Mouse (Mus musculus): ENCODE data around the gene Lyrm9. TPM values are rescaled to one million over a fixed set of nuclear protein-coding genes. Genes with fewer than 3 reads are reported as not detected.

Gene Lyrm9
- polyA plus RNA-seq, 1 experiment from 2014 or later, result 22.1 TPM

DNA sequence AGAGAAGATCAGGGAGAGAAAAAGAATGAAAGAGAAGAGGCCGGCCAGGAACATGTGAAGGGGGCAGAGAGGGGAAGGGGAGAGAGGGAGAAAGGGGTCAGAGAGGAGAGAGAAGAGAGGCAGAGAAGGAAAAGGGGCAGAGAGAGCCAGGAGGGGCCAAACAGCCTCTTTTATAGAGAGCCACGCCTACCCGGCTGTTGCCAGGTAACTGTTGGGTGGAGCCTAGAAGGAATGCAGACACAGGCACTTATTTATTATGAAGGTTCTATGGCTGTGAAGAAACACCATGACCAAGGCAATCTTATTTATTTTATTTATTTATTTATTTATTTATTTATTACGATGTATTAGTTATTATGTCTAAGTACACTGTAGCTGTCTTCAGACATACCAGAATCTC, 44.5 kb downstream of the Lyrm9 start:
- no peak for DNase-seq (ENCODE audit: low spot score)

DNA sequence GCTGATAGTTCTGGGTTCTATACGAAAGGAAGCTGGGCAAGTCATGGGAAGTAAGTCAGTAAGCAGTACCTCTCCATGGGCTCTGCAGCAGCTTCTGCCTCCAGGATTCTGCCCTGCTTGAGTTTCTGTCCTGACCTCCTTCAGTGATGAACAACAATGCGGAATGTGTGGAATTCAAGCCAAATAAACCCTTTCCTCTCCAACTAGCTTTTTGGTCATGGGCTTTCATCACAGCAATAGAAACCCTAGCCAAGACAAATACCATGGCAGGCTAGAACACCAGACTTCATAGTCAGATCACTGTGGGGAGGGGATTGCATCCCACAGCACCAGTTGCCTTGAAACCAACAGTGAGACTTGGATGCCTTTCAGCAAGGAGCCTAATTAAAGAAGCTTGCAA, 46.4 kb downstream of the Lyrm9 start:
- no peaks in the 10 kb centered on the region for H3K36me3 ChIP-seq (ENCODE audit: control insufficient read depth, insufficient read depth, low read length)
- WGBS, result 61% methylated on average over 2 of the region's 2 CpGs
- no peak overlapping the region for H3K4me3 ChIP-seq (ENCODE audit: low read depth, low read length)
- no peaks in the 10 kb centered on the region for H3K27me3 ChIP-seq (replicated peaks; ENCODE audit: control insufficient read depth, insufficient read depth, low read length)
- no peaks in the 10 kb centered on the region for H3K9me3 ChIP-seq (replicated peaks; ENCODE audit: control insufficient read depth, low read length)
- no peak overlapping the region for H3K9ac ChIP-seq (ENCODE audit: low read length)
- no peak overlapping the region for H3K27ac ChIP-seq (ENCODE audit: low read depth, low read length)
- DNase-seq (ENCODE audit: low spot score), result no peak
- H3K4me2 ChIP-seq (ENCODE audit: low read length), result no peak overlapping the region
- no peaks in the 10 kb centered on the region for H3K4me1 ChIP-seq (ENCODE audit: control insufficient read depth, insufficient read depth, low read length)
- ATAC-seq, result no peak

More for the DNA sequence above, 44.5 kb downstream of the Lyrm9 start:
- no peaks in the 10 kb centered on the region for H3K4me1 ChIP-seq (ENCODE audit: control insufficient read depth, insufficient read depth, low read length)
- 80% methylated on average over 4 of the region's 4 CpGs for WGBS
- H3K9me3 ChIP-seq (replicated peaks; ENCODE audit: control insufficient read depth, low read length), result no peaks in the 10 kb centered on the region
- no peak overlapping the region for H3K27ac ChIP-seq (ENCODE audit: low read depth, low read length)
- H3K4me2 ChIP-seq (ENCODE audit: low read length), result no peak overlapping the region
- H3K36me3 ChIP-seq (ENCODE audit: control insufficient read depth, insufficient read depth, low read length), result no peaks in the 10 kb centered on the region
- no peaks in the 10 kb centered on the region for H3K27me3 ChIP-seq (replicated peaks; ENCODE audit: control insufficient read depth, insufficient read depth, low read length)
- H3K9ac ChIP-seq (ENCODE audit: low read length), result no peak overlapping the region
- ATAC-seq, result no peak
- no peak overlapping the region for H3K4me3 ChIP-seq (ENCODE audit: low read depth, low read length)

DNA sequence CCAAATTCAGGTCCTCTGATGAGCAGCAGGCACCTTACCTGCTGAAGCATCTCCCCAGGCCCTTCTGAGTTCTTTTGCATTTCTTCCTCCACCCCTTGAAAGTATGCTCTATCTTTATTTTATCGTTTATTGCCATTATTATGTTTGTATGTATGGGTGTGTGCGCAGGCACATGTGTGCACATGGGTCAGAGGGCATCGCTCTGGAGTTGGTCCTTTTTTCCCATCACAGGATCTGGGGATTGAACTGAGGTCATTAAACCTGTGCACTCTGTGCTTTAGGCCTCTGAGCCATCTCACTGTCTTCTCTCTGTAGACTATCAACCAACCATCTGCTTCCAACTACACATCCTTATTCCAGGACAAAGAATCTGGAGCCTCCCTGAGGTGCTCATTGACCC, 53.3 kb downstream of the Lyrm9 start:
- WGBS, result 97% methylated on average over 3 of the region's 3 CpGs
- H3K27ac ChIP-seq (ENCODE audit: low read depth, low read length), result no peak overlapping the region
- H3K9me3 ChIP-seq (replicated peaks; ENCODE audit: control insufficient read depth, low read length), result no peaks in the 10 kb centered on the region
- no peak for DNase-seq (ENCODE audit: low spot score)
- no peak overlapping the region for H3K9ac ChIP-seq (ENCODE audit: low read length)
- no peak for ATAC-seq
- H3K27me3 ChIP-seq (replicated peaks; ENCODE audit: control insufficient read depth, insufficient read depth, low read length), result no peaks in the 10 kb centered on the region
- no peak overlapping the region for H3K4me3 ChIP-seq (ENCODE audit: low read depth, low read length)
- no peaks in the 10 kb centered on the region for H3K4me1 ChIP-seq (ENCODE audit: control insufficient read depth, insufficient read depth, low read length)
- no peak overlapping the region for H3K4me2 ChIP-seq (ENCODE audit: low read length)
- no peaks in the 10 kb centered on the region for H3K36me3 ChIP-seq (ENCODE audit: control insufficient read depth, insufficient read depth, low read length)

DNA sequence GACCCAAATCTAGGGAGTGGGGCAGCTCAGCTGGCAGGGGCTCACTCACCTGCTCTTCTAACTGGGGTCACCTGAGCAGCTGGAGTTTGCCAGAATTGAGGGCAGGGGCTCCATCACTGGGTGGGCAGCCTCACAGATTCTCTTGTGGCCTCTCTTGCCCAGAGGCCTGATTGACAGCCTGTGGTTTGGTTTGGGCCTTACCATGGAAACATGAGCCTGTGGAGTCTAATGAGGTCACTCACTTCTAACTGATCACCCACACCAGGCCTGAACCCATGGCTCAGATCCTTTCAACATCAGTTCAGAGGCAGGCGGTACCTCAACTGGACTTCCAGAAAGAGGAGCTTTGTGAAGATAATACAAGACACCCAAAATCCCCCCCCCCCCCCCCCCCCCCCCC, 60.3 kb downstream of the Lyrm9 start:
- DNase-seq (ENCODE audit: low spot score) (no peak), ATAC-seq (peak; percentile 40; the same call in 1 of the 2 replicates)
- Histone ChIP-seq H3K27ac (ENCODE audit: low read depth, low read length) (peak overlapping the region; percentile 79), H3K36me3 (ENCODE audit: control insufficient read depth, insufficient read depth, low read length) (no peaks in the 10 kb centered on the region), H3K4me1 (ENCODE audit: control insufficient read depth, insufficient read depth, low read length) (peaks cover 12% of the 10 kb centered on the region; the same call in 1 of the 2 replicates), H3K4me3 (ENCODE audit: low read depth, low read length) (no peak overlapping the region), H3K9me3 (replicated peaks; ENCODE audit: control insufficient read depth, low read length) (no peaks in the 10 kb centered on the region), H3K27me3 (replicated peaks; ENCODE audit: control insufficient read depth, insufficient read depth, low read length) (no peaks in the 10 kb centered on the region), H3K4me2 (ENCODE audit: low read length) (peak overlapping the region; percentile 37; the same call in 1 of the 2 replicates), H3K9ac (ENCODE audit: low read length) (no peak overlapping the region)
- 17% methylated on average over 1 of the region's 1 CpGs for WGBS

DNA sequence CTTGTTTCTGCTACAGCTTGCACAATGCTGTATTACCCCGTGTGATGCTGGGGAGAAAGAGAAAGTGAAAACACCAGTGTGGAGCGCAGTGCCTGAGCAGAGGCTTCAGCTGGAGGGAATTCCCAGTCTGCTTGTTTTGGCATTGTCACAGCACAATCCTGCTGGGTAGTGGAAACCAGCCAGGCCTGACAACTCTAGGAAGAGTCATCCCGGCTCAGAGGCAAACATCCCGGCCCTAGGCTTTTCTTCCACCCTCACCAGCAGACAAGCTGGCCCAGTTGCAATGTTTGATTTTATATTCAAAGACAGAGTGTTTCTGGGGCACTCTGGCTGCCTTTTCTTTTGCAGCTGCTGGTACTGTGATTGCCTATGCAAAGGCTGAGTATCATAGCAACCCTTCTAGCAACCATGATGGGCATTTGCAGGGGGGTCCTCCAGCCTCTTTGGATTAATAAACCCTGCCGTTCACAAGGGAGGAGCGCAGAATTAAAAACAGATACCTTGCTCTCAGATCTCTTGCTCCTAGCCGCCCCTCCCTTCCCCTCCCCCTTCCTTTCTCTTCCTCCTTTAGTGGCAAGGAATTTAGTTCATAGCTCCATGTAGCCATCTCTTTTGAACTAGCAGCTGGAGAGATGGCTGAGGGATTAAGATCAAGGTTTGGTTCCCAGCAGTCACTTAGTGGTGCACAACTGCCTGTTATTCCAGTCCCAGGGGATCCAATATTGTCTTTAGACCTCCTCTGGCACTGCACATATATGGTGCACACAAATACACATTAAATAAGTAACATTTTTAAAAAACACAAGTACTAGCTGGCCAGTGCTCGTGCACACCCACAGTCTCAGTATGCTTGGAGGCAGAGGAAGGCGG, 61.0 kb downstream of the Lyrm9 start:
- Histone ChIP-seq H3K36me3 (ENCODE audit: control insufficient read depth, insufficient read depth, low read length) (no peaks in the 10 kb centered on the region), H3K9ac (ENCODE audit: low read length) (peak overlapping the region; percentile 6; the same call in 1 of the 2 replicates), H3K4me3 (ENCODE audit: low read depth, low read length) (no peak overlapping the region), H3K4me2 (ENCODE audit: low read length) (peak overlapping the region; percentile 37), H3K9me3 (replicated peaks; ENCODE audit: control insufficient read depth, low read length) (no peaks in the 10 kb centered on the region), H3K27me3 (replicated peaks; ENCODE audit: control insufficient read depth, insufficient read depth, low read length) (no peaks in the 10 kb centered on the region), H3K27ac (ENCODE audit: low read depth, low read length) (peak overlapping the region; percentile 79), H3K4me1 (ENCODE audit: control insufficient read depth, insufficient read depth, low read length) (peaks cover 12% of the 10 kb centered on the region; the same call in 1 of the 2 replicates)
- WGBS, result 15% methylated on average over 9 of the region's 9 CpGs
- ATAC-seq (peak; percentile 88), DNase-seq (ENCODE audit: low spot score) (peak; percentile 92)

DNA sequence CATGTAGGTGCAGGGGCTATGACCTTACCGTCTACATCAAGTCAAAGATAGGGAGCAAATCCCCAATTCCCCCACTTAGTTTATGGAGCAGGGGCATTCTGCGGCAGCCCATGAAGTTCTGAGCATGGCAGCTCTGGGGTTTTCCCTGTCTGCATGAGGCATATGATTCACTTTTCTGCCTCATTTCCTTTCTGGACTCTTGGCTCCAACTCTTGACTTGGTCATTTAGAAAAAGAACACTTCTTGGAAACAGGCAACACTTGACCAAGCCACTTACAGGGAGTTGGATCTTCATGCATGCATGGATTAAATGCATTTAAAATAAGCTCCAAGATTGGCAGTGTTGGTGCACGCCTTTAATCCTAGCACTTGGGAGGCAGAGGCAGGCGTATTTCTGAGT, 62.8 kb downstream of the Lyrm9 start:
- H3K4me2 ChIP-seq (ENCODE audit: low read length), result no peak overlapping the region
- no peaks in the 10 kb centered on the region for H3K9me3 ChIP-seq (replicated peaks; ENCODE audit: control insufficient read depth, low read length)
- no peaks in the 10 kb centered on the region for H3K27me3 ChIP-seq (replicated peaks; ENCODE audit: control insufficient read depth, insufficient read depth, low read length)
- H3K4me1 ChIP-seq (ENCODE audit: control insufficient read depth, insufficient read depth, low read length), result peaks cover 12% of the 10 kb centered on the region; the same call in 1 of the 2 replicates
- H3K27ac ChIP-seq (ENCODE audit: low read depth, low read length), result no peak overlapping the region
- H3K4me3 ChIP-seq (ENCODE audit: low read depth, low read length), result no peak overlapping the region
- no peak overlapping the region for H3K9ac ChIP-seq (ENCODE audit: low read length)
- ATAC-seq (no peak), DNase-seq (ENCODE audit: low spot score) (no peak)
- 95% methylated on average over 4 of the region's 4 CpGs for WGBS
- no peaks in the 10 kb centered on the region for H3K36me3 ChIP-seq (ENCODE audit: control insufficient read depth, insufficient read depth, low read length)

Other genes starting within 250 kb of the Lyrm9 start
- 31.6 and 38.0 TPM in 2 replicates for gene Nlk, start 129.2 kb upstream of the Lyrm9 start, polyA plus RNA-seq (2014; fragmentation: Nextera tagmentation; extraction: Ambion mirVana)
- 40.7 and 48.9 TPM in 2 replicates for gene Ccnq, start 74.9 kb upstream of the Lyrm9 start, polyA plus RNA-seq (2014; fragmentation: Nextera tagmentation; extraction: Ambion mirVana)
- 0.50 and 1.2 TPM in 2 replicates for gene Nos2, start 94.2 kb downstream of the Lyrm9 start, polyA plus RNA-seq (2014; fragmentation: Nextera tagmentation; extraction: Ambion mirVana)
- 8.6 and 8.7 TPM in 2 replicates for gene Lgals9, start 158.4 kb downstream of the Lyrm9 start, polyA plus RNA-seq (2014; fragmentation: Nextera tagmentation; extraction: Ambion mirVana)